Mouse (Mus musculus): ENCODE data around the gene Gadd45a.

Gene Gadd45a

GRCm38 (mm10) chr6:67036837-67037628 is at the start of gene Gadd45a:
Gene Gadd45a (minus strand): TSS chr6:67037457.
- peak; percentile 95 to 98 for DNase-seq

GRCm38 (mm10) chr6:67085850-67086437 is 48.7 kb upstream of the Gadd45a start:
- DNase-seq = no peak

- no peak for DNase-seq
Measured at GRCm38 (mm10) chr6:67084465-67084864, 47.2 kb upstream of the Gadd45a start.

- DNase-seq = no peak
Measured at GRCm38 (mm10) chr6:67081141-67081540, 43.9 kb upstream of the Gadd45a start.

GRCm38 (mm10) chr6:67078076-67078475 is 40.8 kb upstream of the Gadd45a start:
- no peak for DNase-seq

- DNase-seq = no peak
Measured at GRCm38 (mm10) chr6:67077477-67077876, 40.2 kb upstream of the Gadd45a start.

DNA sequence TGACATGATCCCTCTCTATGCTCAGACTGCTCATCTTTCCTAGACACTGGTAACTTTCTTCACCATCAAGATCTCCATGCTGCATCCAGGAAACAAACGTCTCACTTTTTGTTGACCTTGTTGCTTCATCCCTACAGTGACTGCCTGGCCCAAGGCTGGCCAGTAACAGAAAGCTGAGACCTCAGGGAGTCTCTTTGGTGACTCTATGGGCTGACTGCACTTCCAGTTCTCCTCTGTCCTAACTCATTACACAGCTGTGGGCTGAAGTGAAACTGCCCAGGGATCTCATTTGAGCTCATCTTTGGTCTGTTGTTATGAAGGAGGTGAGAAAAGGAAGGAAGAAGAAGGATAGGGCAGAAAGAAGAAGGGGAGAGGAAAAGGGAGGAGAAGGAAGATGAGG is 39.1 kb upstream of the Gadd45a start:
- DNase-seq = no peak

DNA sequence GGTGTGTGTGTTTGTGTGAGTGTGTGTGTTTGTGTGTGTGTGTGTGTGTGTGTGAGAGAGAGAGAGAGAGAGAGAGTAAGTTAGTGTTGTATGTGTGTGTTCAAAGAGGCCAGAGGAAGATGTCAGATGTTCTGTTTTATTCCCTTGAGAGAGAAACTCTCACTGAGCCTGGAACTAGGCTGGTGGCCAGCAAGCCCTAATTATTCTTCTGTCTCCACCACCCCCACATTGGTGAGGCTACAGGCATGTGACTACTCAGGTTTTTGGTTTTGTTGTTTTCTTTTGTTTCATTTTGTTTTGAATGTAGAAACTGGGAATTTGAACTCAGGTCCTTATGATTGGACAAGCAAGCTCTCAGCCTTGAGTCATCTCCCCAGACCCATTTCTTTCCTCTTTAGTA is 37.6 kb upstream of the Gadd45a start:
- DNase-seq = no peak

DNA sequence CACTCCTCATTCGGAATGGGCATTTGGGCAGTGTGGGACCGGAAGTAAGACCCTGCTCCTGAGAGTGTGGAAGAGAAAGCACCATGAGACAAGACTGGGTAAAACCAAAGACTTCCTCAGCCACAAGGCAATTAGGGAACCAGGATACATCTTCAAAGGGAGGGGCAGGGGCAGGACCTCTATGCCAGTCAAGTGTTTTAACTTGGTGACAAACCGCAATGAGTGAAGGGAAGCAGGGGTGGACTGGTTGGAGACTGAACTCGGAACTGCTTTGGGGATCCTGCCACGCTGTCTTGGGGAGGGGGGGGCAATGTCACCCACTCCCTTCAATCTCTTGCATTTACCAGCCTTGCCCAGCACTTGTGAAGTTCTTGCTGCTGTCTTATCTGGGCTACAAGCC is 36.7 kb upstream of the Gadd45a start:
- peak in 1 of 2 experiments; percentile 19 for DNase-seq

- DNase-seq = no peak
Measured at GRCm38 (mm10) chr6:67073446-67073845, 36.2 kb upstream of the Gadd45a start.

- no peak for DNase-seq
Measured at GRCm38 (mm10) chr6:67071615-67072014, 34.4 kb upstream of the Gadd45a start.

DNA sequence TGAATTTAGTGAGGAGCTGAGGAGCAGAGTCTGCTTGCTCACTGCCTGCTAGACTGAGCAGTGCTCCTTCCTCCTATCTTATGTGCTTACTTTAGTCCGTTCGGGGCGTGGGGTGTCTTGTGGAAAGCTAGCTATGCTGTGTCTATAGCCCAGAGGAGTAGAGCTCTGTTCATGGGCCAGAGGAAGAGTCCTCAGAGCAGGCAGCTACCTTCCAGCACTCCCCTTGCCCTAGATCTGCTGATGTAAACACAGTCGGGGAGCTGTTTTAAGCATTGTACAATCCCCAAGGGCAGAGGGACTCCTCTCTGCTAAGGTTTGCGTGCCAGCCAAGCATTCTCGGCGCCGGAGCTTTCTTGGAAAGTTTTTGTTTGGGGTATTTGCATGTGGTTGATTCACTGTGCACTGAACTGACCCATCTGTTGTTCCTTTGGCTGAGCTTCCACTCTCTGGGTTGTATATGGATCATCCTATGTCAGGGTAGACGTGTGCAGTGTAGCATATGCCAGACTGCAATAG is 32.6 kb upstream of the Gadd45a start:
- DNase-seq = peak; percentile 62 to 83

DNA sequence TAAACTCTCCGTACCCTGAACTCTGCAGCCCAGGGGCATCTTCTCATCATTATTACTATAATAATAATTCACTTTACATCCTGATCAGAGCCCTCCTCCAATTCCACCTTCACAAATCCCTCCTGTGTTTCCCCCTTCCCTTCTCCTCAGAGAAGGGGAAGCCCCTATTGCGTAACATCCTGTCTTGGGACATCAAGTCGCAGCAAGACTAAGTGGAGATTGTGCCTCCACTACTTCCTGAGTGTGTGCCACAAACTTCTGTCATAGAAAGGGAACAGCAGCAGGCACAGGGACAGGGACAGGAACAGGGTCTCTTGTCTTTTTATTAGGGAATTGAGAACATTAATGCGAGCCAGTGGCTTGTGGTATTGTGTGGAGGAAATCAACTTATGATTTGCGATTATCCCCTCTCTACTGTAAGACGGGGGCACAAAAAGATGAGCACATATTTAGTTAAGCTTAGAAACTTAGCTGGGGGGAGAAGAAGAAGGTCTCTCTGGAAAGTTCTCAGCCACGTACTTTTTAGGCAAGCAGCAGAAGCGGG is 32.0 kb upstream of the Gadd45a start:
- DNase-seq = peak; percentile 25 to 41

DNA sequence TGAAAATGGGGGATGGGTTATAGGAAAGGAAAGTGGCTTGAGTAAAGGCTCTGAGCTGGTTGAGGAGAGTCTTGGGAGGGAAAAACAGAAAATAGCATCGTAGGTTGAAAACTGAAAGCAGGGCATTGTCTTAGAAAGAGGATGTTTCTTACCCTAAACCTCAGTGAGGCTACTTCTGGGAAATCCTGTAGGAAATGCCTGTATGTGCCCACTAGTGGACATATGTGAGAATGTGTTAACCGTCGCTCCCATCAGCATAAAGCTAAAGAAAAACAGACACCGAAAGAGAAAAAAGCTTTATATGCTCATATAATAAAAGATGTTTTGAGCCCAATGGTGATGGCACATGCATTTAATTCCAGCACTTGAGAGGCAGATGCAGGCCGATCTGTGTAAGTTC is 22.8 kb upstream of the Gadd45a start:
- DNase-seq = no peak

- no peak for DNase-seq
Measured at GRCm38 (mm10) chr6:67057991-67058696, 20.9 kb upstream of the Gadd45a start.

- no peak for DNase-seq
Measured at GRCm38 (mm10) chr6:67057574-67057973, 20.3 kb upstream of the Gadd45a start.

- no peak for DNase-seq
Measured at GRCm38 (mm10) chr6:67056889-67057564, 19.8 kb upstream of the Gadd45a start.

DNA sequence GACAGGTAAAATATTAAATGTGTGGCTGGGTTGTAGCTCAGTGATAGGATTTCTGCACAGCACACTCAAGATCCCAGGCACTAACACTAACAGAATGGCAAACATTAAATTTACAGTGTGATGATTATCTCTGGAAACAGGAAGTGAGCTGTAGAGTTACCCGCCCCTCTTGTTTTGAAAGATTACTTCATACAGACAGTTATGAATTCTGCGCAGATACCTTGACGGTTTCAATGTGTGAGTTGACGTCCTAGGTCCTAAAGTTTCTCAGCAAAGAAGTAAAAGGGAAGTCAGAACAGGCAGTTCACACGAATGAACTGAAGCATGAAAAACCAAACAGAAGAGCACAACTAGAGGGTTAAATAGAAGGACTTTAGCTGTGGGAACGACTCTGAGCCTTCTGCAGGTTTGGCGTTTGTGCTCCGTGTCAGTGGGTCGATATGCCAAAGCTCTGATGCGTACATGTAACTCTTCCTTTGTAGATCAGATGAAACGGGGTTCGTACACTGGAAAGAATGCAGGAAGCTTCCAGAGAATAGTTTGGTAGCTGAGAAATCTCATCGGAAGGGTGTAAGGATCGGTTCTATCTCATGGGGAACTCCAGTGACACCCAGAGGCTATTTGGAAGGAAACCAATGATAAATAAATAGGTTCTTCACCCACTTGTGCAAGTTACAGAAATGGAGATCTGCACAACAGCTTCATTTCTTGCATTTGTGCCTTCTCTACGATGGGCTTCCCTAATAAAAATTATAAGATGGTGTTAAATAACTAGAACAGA is 19.0 kb upstream of the Gadd45a start:
- DNase-seq = no peak

GRCm38 (mm10) chr6:67050063-67050462 is 12.8 kb upstream of the Gadd45a start:
- no peak for DNase-seq

DNA sequence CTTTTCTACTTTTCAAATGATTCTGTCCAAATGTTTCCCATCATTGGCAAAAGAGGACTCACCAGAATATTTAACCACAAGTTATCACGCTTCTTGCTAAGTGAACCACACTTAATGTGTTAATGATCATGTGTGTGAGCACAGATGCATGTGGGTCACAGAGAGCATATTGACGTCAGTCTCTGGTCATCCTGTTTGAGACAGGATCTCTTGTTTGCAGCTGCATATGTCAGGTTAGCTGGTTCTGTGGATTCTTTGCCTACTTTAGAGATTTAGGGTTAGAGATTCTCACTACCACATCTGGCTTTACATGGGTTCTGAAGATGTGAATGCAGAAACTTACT is 12.4 kb upstream of the Gadd45a start:
- no peak for DNase-seq

DNA sequence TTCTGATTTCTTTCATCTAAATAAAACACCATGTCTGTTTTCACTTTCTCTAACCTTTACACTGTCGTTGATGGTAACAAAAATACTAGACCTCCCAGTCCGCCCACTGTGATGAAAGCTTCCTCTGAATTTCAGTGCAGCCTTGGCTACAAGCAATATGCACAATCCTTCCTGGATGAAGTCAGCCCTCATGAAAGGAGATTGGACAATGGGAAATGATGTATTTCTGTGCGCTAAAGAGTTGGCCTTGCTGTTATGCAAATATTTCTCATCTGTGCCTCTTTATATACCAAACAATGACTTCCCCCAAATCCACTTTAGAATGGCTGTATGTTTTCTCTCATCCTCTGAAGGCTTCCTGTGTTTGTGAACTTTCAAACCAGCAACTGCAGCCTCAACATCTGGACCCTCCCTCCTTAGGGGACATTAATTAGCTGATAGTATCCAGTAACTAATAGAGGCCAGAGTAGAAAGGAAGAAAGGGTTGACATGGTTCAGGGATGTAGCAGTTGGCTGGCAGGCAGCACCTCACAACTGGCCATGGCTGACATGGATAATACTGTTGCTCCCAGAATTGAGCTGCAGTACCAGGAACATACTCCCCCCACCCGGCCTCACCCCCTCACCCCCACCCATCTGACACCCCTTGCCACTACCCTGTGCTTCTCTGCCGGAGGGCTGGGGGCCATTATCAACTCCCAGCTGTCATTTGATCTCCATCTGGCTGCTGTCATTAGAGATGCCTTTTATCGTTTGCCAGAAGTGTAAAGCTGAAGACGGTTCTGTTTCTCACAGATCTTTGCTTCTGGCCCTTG is 11.8 kb upstream of the Gadd45a start:
- DNase-seq = peak in 1 of 2 experiments; percentile 65
